Mouse (Mus musculus): ENCODE data around the gene 1600014C23Rik. TPM values are rescaled to one million over a fixed set of nuclear protein-coding genes. Genes with fewer than 3 reads are reported as not detected.

1600014C23Rik gene
- polyA plus RNA-seq, 1 experiment from 2014 or later = not detected

DNA sequence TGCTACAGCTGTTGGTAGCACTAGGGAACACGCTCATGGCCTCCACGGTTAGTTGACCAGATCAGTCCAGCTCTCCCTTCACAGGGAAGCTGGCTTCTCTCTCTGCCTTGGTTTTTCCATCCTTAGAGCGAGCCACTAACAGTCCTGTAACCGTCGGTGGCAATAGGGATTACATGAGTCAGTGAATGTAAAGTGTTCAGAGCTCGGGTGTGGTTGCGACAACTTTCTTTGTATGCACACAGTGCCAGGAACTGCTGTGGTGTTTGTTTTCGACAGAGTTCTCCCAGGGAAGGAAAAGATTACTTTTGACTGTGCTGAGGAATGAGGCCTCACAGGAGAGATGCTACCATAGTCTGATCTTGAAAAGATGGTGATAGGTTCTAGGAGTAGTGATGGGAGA is 29.5 kb upstream of the 1600014C23Rik start:
- H3K9ac ChIP-seq = no peak overlapping the region
- 0 out of 2 replicates have a peak, but pooled peaks cover 12% of the 10 kb centered on the region for H3K27me3 ChIP-seq (replicated peaks)
- no peak overlapping the region for H3K4me3 ChIP-seq
- H3K9me3 ChIP-seq (replicated peaks) = no peaks in the 10 kb centered on the region
- no peaks in the 10 kb centered on the region for H3K36me3 ChIP-seq
- no peak overlapping the region for H3K4me2 ChIP-seq
- ATAC-seq = no peak
- H3K27ac ChIP-seq = no peak overlapping the region
- H3K4me1 ChIP-seq = peaks cover 33% of the 10 kb centered on the region
- 71% methylated on average over 8 of the region's 8 CpGs for WGBS (ENCODE audit: insufficient replicate concordance)

DNA sequence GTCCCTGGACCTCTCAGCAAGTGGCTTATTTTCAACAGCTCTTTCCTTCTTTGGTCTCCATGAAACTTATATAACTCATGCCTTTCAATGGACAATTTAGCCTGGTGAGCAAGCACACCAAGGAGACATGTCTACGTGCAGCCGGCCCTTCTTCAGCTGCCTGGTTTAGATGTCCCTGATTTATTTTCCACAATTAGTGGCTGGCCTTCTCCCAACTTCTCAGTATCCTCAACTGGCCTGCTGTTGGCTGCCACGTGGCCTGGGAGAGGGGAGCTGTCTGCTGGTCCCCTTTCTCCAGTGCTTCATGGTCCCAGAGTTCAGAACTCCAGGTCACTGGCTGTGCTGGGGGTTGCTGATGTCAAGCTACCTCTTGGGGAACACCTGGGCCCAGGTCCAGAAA is 28.3 kb upstream of the 1600014C23Rik start:
- Histone ChIP-seq H3K4me3 (no peak overlapping the region), H3K9me3 (replicated peaks) (no peaks in the 10 kb centered on the region), H3K27ac (no peak overlapping the region), H3K27me3 (replicated peaks) (0 out of 2 replicates have a peak, but pooled peaks cover 16% of the 10 kb centered on the region), H3K9ac (no peak overlapping the region), H3K4me2 (no peak overlapping the region), H3K4me1 (peaks cover 20% of the 10 kb centered on the region), H3K36me3 (no peaks in the 10 kb centered on the region)
- ATAC-seq = no peak
- 75% methylated on average over 3 of the region's 3 CpGs for WGBS (ENCODE audit: insufficient replicate concordance)

DNA sequence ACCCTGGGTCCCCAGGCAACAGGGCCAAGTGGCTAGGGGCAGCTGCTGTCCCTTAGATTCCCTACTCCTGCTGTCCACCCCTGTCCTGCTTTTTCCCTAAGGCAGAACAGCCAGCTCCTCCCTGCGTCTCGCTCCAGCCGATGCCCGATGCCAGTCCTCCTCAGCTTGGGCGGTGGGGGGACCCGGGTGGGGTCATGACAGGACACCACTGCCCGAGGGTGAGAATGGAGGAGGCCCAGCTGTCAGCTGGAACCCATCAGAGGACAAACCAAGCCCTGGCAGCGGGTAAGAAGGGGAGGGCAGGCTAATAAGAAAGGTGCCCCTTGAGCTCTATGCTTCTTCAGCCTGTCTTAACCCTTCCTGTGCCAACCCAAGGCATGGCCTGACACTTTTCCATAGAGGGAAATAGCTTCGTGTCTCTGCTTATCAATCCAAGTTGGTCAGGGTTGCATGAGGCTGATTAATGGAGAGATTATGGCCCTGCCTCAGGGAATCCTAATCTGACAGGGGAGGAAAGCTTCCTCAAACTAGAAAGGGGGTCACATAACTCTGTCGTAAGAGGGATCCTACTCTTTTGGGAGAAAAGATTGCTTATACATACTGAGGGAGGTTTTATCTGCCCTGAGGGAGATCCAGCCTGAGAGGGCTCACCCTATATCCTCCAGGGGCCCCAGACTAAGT is 27.5 kb upstream of the 1600014C23Rik start:
- Histone ChIP-seq H3K36me3 (no peaks in the 10 kb centered on the region), H3K27ac (no peak overlapping the region), H3K4me2 (no peak overlapping the region), H3K9me3 (replicated peaks) (no peaks in the 10 kb centered on the region), H3K9ac (no peak overlapping the region), H3K4me3 (no peak overlapping the region), H3K27me3 (replicated peaks) (peaks cover 17% of the 10 kb centered on the region; the same call in 1 of the 2 replicates), H3K4me1 (peaks cover 12% of the 10 kb centered on the region)
- ATAC-seq = no peak
- WGBS (ENCODE audit: insufficient replicate concordance) = 63% methylated on average over 10 of the region's 10 CpGs

DNA sequence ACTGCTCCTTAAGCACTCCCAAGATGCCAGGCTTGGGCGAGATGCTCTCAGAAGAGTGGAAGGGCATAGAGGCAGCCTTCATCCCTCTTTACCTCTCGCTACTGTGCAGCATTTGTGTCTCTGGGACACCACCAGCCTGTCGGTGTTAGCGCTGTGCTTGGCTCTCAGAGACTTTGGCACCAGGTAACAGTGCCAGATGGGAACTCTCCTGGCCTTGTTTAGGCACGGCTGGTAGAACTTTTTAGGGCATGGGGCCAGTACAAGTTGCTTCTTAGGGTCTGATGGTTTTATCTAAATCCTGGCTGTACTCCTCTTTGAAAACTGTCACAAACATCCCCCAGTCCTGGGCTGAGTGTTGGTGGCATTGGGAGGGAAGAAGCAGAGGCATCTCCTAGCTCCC is 26.1 kb upstream of the 1600014C23Rik start:
- no peak for ATAC-seq
- no peaks in the 10 kb centered on the region for H3K36me3 ChIP-seq
- no peaks in the 10 kb centered on the region for H3K9me3 ChIP-seq (replicated peaks)
- 65% methylated on average over 5 of the region's 5 CpGs for WGBS (ENCODE audit: insufficient replicate concordance)
- H3K4me2 ChIP-seq = no peak overlapping the region
- H3K27me3 ChIP-seq (replicated peaks) = peaks cover 22% of the 10 kb centered on the region; the same call in 1 of the 2 replicates
- 0 out of 2 replicates have a peak, but pooled peaks cover 7% of the 10 kb centered on the region for H3K4me1 ChIP-seq
- no peak overlapping the region for H3K27ac ChIP-seq
- no peak overlapping the region for H3K9ac ChIP-seq
- H3K4me3 ChIP-seq = no peak overlapping the region

DNA sequence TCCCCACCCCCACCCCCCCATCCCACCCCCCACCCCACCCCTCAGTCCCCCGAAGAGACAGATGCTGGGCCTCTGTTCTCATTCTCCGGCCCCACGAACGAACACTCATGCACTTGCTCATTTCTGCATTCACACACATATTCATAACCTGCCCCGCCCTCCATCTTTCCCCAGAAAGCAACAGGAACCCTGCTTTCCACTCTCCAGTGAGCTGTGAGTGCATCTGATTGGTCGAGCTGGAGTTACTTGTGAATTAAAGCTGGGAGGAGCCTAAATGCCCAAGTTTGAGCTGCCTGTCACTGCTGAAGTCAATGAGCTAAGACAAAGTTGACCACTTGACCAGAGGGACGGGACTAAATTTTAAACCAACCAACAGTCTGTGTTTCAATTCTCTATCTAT is 25.2 kb upstream of the 1600014C23Rik start:
- no peak overlapping the region for H3K4me3 ChIP-seq
- H3K27me3 ChIP-seq (replicated peaks) = peaks cover 26% of the 10 kb centered on the region; the same call in 1 of the 2 replicates
- H3K9ac ChIP-seq = no peak overlapping the region
- WGBS (ENCODE audit: insufficient replicate concordance) = 68% methylated on average over 7 of the region's 7 CpGs
- 0 out of 2 replicates have a peak, but pooled peaks cover 7% of the 10 kb centered on the region for H3K4me1 ChIP-seq
- H3K36me3 ChIP-seq = no peaks in the 10 kb centered on the region
- no peak overlapping the region for H3K4me2 ChIP-seq
- no peak overlapping the region for H3K27ac ChIP-seq
- no peak for ATAC-seq
- no peaks in the 10 kb centered on the region for H3K9me3 ChIP-seq (replicated peaks)

DNA sequence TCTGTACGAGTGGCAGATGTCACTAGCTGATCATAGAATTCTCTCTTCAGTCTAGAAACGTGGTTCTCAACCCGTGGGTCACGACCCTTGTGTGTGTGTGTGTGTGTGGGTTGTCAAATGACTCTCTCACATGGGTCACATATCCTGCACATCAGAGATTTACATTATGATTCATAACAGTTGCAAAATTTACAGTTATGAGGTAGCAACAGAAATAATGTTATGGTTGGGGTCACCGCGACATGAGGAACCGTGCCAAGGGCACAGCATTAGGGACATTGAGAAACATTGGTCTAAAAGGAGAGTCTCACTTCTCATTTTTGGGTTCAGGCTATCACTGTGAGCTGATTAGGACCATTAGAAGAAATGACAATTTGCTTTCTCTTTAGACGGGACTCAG is 24.3 kb upstream of the 1600014C23Rik start:
- Histone ChIP-seq H3K9ac (no peak overlapping the region), H3K9me3 (replicated peaks) (no peaks in the 10 kb centered on the region), H3K27me3 (replicated peaks) (peaks cover 24% of the 10 kb centered on the region; the same call in 1 of the 2 replicates), H3K27ac (no peak overlapping the region), H3K4me1 (peaks cover 7% of the 10 kb centered on the region; the same call in 1 of the 2 replicates), H3K36me3 (no peaks in the 10 kb centered on the region), H3K4me2 (no peak overlapping the region), H3K4me3 (no peak overlapping the region)
- ATAC-seq = no peak
- WGBS (ENCODE audit: insufficient replicate concordance) = 73% methylated on average over 8 of the region's 8 CpGs

DNA sequence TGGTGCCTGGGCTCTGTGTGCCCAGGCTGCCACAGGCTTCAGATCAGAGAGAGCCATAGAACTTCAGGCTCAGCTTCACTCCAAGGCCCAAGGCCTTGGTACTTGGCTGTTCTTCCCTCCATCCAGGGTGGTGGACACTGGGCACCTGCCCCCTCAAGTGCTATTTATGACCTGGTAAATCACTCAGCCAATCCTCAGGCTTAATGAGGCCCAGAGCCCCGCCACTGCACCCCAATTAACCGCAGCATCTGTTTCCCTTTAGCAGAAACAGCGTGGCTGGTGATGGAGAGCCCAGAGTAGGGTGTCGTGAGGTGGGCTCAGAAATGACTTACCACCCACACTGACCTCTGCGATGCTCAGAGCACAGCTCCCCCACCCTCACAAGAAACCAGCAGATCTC is 23.2 kb upstream of the 1600014C23Rik start:
- Histone ChIP-seq H3K36me3 (no peaks in the 10 kb centered on the region), H3K9me3 (replicated peaks) (no peaks in the 10 kb centered on the region), H3K27ac (no peak overlapping the region), H3K4me3 (no peak overlapping the region), H3K4me1 (peaks cover 18% of the 10 kb centered on the region; the same call in 1 of the 2 replicates), H3K27me3 (replicated peaks) (peaks cover 26% of the 10 kb centered on the region; the same call in 1 of the 2 replicates), H3K9ac (no peak overlapping the region), H3K4me2 (no peak overlapping the region)
- WGBS (ENCODE audit: insufficient replicate concordance) = 65% methylated on average over 5 of the region's 5 CpGs
- no peak for ATAC-seq

DNA sequence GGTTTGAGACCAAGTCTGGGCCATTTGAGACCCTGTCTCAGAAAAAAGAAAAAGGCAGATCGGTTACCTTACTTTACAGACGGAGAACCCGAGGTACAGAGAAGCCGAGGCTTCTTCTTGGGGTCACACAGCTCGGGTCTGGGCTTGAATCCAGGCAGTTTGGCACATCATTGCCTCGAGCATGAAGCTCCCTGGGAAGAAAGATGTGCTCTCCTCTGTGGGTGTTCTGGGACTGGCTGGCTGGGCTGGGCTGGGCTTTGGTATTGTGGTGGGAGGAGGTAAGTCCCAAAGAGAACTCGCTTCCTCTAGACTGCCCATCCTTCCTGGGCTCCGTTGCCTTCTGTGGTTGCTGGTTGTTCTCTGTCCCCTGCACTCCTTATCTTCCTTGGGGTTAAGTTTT is 22.7 kb upstream of the 1600014C23Rik start:
- ATAC-seq = no peak

DNA sequence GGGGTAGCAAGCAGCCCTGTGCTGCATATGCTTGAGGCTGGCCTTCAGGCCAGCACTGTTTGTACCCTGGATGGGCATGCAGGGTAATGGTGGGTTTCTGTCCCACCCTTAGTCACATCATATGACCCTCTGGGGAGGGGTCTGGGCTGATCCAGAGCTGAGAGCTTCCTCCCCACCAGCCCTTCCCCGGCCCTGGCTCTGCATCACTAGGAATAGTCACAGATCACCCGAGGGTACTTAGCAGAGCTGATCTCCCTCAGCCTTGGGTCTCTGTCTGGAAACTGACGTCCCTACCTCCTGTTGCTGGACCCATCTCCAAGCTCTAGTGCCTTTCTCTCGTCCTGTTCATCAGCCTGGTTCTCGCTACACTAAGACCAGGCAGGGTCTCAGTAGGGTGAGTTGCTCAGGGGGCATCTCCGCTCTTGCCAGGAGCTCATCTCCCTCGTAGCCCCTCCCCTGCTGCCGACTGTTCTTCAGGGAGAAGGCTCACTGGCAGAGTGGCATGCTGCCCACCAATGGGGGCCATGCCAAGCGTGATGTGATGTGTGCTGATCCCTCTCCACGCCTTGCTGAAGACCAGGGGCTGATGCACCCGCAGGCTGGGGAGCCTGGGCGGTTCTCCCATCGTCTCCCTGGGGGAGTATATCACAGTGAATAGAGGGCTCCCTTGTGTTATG is 20.7 kb upstream of the 1600014C23Rik start:
- no peak for ATAC-seq
- Histone ChIP-seq H3K4me3 (no peak overlapping the region), H3K4me2 (no peak overlapping the region), H3K27me3 (replicated peaks) (peaks cover 21% of the 10 kb centered on the region; the same call in 1 of the 2 replicates), H3K27ac (no peak overlapping the region), H3K9me3 (replicated peaks) (no peaks in the 10 kb centered on the region), H3K9ac (no peak overlapping the region), H3K36me3 (no peaks in the 10 kb centered on the region), H3K4me1 (peaks cover 14% of the 10 kb centered on the region; the same call in 1 of the 2 replicates)
- 65% methylated on average over 13 of the region's 13 CpGs for WGBS (ENCODE audit: insufficient replicate concordance)

More for the DNA sequence above, 22.7 kb upstream of the 1600014C23Rik start:
- H3K36me3 ChIP-seq = no peaks in the 10 kb centered on the region
- no peak overlapping the region for H3K4me2 ChIP-seq
- H3K9ac ChIP-seq = no peak overlapping the region
- no peaks in the 10 kb centered on the region for H3K9me3 ChIP-seq (replicated peaks)
- no peak overlapping the region for H3K4me3 ChIP-seq
- 50% methylated on average over 8 of the region's 8 CpGs for WGBS (ENCODE audit: insufficient replicate concordance)
- peaks cover 26% of the 10 kb centered on the region; the same call in 1 of the 2 replicates for H3K27me3 ChIP-seq (replicated peaks)
- H3K27ac ChIP-seq = no peak overlapping the region
- H3K4me1 ChIP-seq = peaks cover 19% of the 10 kb centered on the region; the same call in 1 of the 2 replicates

DNA sequence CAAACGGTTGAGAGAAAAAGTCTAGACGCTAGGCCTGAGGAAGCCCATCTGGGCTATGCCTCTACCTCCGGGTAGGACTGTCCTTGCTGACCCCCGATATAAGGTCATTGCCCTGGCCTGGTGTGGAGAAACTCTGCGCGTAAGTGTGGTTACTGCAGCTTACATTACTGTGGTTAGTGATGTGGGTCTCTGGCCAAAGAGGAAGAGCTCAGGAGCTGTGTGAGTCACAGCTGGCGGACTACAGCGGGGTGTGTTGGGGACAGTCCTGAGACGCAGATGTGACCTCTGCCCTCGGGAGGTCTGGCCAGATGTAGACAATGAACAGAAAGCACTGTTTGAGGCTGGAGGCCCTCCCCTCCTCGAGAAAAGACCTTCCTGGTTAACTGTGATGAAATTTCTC is 19.0 kb upstream of the 1600014C23Rik start:
- no peak overlapping the region for H3K4me3 ChIP-seq
- no peak for ATAC-seq
- H3K27ac ChIP-seq = no peak overlapping the region
- peaks cover 21% of the 10 kb centered on the region; the same call in 1 of the 2 replicates for H3K27me3 ChIP-seq (replicated peaks)
- H3K4me2 ChIP-seq = no peak overlapping the region
- H3K9me3 ChIP-seq (replicated peaks) = no peaks in the 10 kb centered on the region
- H3K9ac ChIP-seq = no peak overlapping the region
- peaks cover 30% of the 10 kb centered on the region for H3K4me1 ChIP-seq
- no peaks in the 10 kb centered on the region for H3K36me3 ChIP-seq
- WGBS (ENCODE audit: insufficient replicate concordance) = 17% methylated on average over 11 of the region's 11 CpGs

DNA sequence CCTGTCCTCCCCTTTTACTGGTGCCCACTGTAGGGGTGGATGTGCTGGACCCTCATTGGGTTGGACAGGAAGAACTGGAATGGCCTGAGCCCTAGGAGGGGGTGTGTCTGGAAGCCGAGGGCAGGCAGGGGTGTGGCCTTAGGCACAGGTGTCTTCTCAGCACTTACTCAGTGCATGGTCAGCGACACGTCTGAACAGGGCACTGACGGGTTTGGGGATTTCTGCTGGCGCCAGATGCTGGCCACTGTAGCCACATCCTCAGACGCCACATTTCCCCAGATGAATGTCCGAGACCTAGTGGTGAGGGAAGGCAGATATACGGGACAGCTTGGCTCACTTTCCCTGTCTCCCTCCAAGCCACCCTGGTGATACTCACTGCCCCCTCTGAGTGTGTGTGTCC is 18.4 kb upstream of the 1600014C23Rik start:
- Histone ChIP-seq H3K4me2 (no peak overlapping the region), H3K27me3 (replicated peaks) (peaks cover 17% of the 10 kb centered on the region; the same call in 1 of the 2 replicates), H3K9ac (no peak overlapping the region), H3K4me3 (no peak overlapping the region), H3K27ac (no peak overlapping the region), H3K4me1 (peaks cover 36% of the 10 kb centered on the region), H3K36me3 (no peaks in the 10 kb centered on the region), H3K9me3 (replicated peaks) (no peaks in the 10 kb centered on the region)
- ATAC-seq = no peak
- WGBS (ENCODE audit: insufficient replicate concordance) = 57% methylated on average over 8 of the region's 8 CpGs

DNA sequence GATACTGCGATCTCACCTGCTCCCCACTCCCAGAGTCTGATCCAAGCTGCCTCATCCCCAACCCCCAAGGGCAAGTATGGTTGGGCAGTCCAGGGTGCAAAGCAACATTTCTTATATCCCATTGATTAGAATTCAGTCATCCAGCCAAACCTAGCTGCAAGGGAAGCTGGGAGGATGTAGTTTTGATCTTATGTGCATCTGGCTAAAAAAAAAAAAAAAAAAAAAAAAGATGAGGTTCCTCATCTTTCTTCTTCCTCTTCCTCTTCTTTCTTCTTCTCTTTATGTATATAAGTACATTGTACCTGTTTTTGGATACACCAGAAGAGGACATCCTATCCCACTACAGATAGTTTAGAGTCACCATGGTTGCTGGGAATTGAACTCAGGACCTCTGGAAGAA is 17.7 kb upstream of the 1600014C23Rik start:
- H3K9ac ChIP-seq = no peak overlapping the region
- H3K4me1 ChIP-seq = peaks cover 43% of the 10 kb centered on the region
- 75% methylated on average over 1 of the region's 1 CpGs for WGBS (ENCODE audit: insufficient replicate concordance)
- no peak overlapping the region for H3K27ac ChIP-seq
- H3K9me3 ChIP-seq (replicated peaks) = no peaks in the 10 kb centered on the region
- H3K36me3 ChIP-seq = no peaks in the 10 kb centered on the region
- H3K4me2 ChIP-seq = no peak overlapping the region
- no peak overlapping the region for H3K4me3 ChIP-seq
- peaks cover 17% of the 10 kb centered on the region; the same call in 1 of the 2 replicates for H3K27me3 ChIP-seq (replicated peaks)
- ATAC-seq = no peak

All from liver, embryonic 12.5 days (tissue).